Mouse (Mus musculus): ENCODE data around the gene Nup85. TPM values are rescaled to one million over a fixed set of nuclear protein-coding genes. Genes with fewer than 3 reads are reported as not detected.
"Not testable (repeated sequence)": the region's sequence is repeated elsewhere in the genome, so short reads cannot be mapped to it uniquely, and the experiment has no call there.

Nup85 gene
- polyA plus RNA-seq, 1 experiment from 2014 or later = 195 TPM

- not testable (repeated sequence) for H3K9ac ChIP-seq (ENCODE audit: low read length); ATAC-seq (ENCODE audit: low FRiP score); H3K27me3 ChIP-seq (ENCODE audit: control insufficient read depth, insufficient read depth, low read length); H3K4me2 ChIP-seq; H3K4me3 ChIP-seq (ENCODE audit: low read depth, low read length); H3K27ac ChIP-seq (ENCODE audit: low read depth, low read length); H3K9me3 ChIP-seq (ENCODE audit: control insufficient read depth, low read length); H3K4me1 ChIP-seq (ENCODE audit: control insufficient read depth, insufficient read depth, low read length)
- 89% methylated on average over 3 of the region's 3 CpGs for WGBS
- H3K36me3 ChIP-seq (ENCODE audit: control insufficient read depth, insufficient read depth, low read length) = peaks cover 32% of the 10 kb centered on the region
- peak; percentile 71 for DNase-seq (ENCODE audit: low spot score, missing footprints)
Measured at GRCm38 (mm10) chr11:115526446-115526845, 37.8 kb upstream of the Nup85 start.

- H3K9ac ChIP-seq (ENCODE audit: low read length) = peak overlapping the region; percentile 99
- peak overlapping the region; percentile 66 for H3K4me2 ChIP-seq
- H3K4me3 ChIP-seq (ENCODE audit: low read depth, low read length) = peak overlapping the region; percentile 98
- H3K36me3 ChIP-seq (ENCODE audit: control insufficient read depth, insufficient read depth, low read length) = peaks cover 19% of the 10 kb centered on the region
- DNase-seq (ENCODE audit: low spot score, missing footprints) (no peak), ATAC-seq (ENCODE audit: low FRiP score) (no peak)
- H3K9me3 ChIP-seq (ENCODE audit: control insufficient read depth, low read length) = no peaks in the 10 kb centered on the region
- H3K27ac ChIP-seq (ENCODE audit: low read depth, low read length) = peak overlapping the region; percentile 98
- H3K4me1 ChIP-seq (ENCODE audit: control insufficient read depth, insufficient read depth, low read length) = peaks cover 11% of the 10 kb centered on the region
- WGBS = 10% methylated on average over 11 of the region's 11 CpGs
- no peaks in the 10 kb centered on the region for H3K27me3 ChIP-seq (ENCODE audit: control insufficient read depth, insufficient read depth, low read length)
Measured at GRCm38 (mm10) chr11:115534759-115535371, 29.4 kb upstream of the Nup85 start.

GRCm38 (mm10) chr11:115535401-115536037, 28.7 kb upstream of the Nup85 start:
- peak overlapping the region; percentile 66 for H3K4me2 ChIP-seq
- peak overlapping the region; percentile 98 for H3K4me3 ChIP-seq (ENCODE audit: low read depth, low read length)
- ATAC-seq (ENCODE audit: low FRiP score) (peak; percentile 79), DNase-seq (ENCODE audit: low spot score, missing footprints) (peak; percentile 97)
- H3K27ac ChIP-seq (ENCODE audit: low read depth, low read length) = peak overlapping the region; percentile 98
- H3K9me3 ChIP-seq (ENCODE audit: control insufficient read depth, low read length) = no peaks in the 10 kb centered on the region
- H3K9ac ChIP-seq (ENCODE audit: low read length) = peak overlapping the region; percentile 99
- H3K27me3 ChIP-seq (ENCODE audit: control insufficient read depth, insufficient read depth, low read length) = no peaks in the 10 kb centered on the region
- under 1% methylated on average over 64 of the region's 84 CpGs for WGBS
- peaks cover 16% of the 10 kb centered on the region for H3K36me3 ChIP-seq (ENCODE audit: control insufficient read depth, insufficient read depth, low read length)
- peaks cover 11% of the 10 kb centered on the region for H3K4me1 ChIP-seq (ENCODE audit: control insufficient read depth, insufficient read depth, low read length)

- H3K9ac ChIP-seq (ENCODE audit: low read length) = peak within 1 kb of the TSS; percentile 99
- DNase-seq (ENCODE audit: low spot score, missing footprints) = peak; percentile 100
- WGBS = 2% methylated on average over 47 of the region's 70 CpGs
- H3K4me2 ChIP-seq = peak within 1 kb of the TSS; percentile 66
- peaks cover 11% of the 10 kb centered on the region for H3K4me1 ChIP-seq (ENCODE audit: control insufficient read depth, insufficient read depth, low read length)
- no peaks in the 10 kb centered on the region for H3K27me3 ChIP-seq (ENCODE audit: control insufficient read depth, insufficient read depth, low read length)
- peak within 1 kb of the TSS; percentile 98 for H3K4me3 ChIP-seq (ENCODE audit: low read depth, low read length)
- peak within 1 kb of the TSS; percentile 98 for H3K27ac ChIP-seq (ENCODE audit: low read depth, low read length)
- H3K36me3 ChIP-seq (ENCODE audit: control insufficient read depth, insufficient read depth, low read length) = peaks cover 16% of the 10 kb centered on the region
- peak; percentile 91 for ATAC-seq (ENCODE audit: low FRiP score)
- H3K9me3 ChIP-seq (ENCODE audit: control insufficient read depth, low read length) = no peaks in the 10 kb centered on the region
Measured at GRCm38 (mm10) chr11:115536038-115536681, 28.1 kb upstream of the Nup85 start, which contains the start of gene Sumo2. Sumo2 (minus strand) TSS chr11:115536276.

- WGBS = 89% methylated on average over 10 of the region's 10 CpGs
- no peaks in the 10 kb centered on the region for H3K9me3 ChIP-seq (ENCODE audit: control insufficient read depth, low read length)
- peak overlapping the region; percentile 39 for H3K4me2 ChIP-seq
- peak overlapping the region; percentile 24; the same call in 1 of the 2 replicates for H3K9ac ChIP-seq (ENCODE audit: low read length)
- peaks cover 15% of the 10 kb centered on the region for H3K36me3 ChIP-seq (ENCODE audit: control insufficient read depth, insufficient read depth, low read length)
- no peaks in the 10 kb centered on the region for H3K27me3 ChIP-seq (ENCODE audit: control insufficient read depth, insufficient read depth, low read length)
- no peak for DNase-seq (ENCODE audit: low spot score, missing footprints)
- 0 out of 2 replicates have a peak, but pooled peaks have one; percentile 8 for ATAC-seq (ENCODE audit: low FRiP score)
- no peak overlapping the region for H3K4me3 ChIP-seq (ENCODE audit: low read depth, low read length)
- peak overlapping the region; percentile 98 for H3K27ac ChIP-seq (ENCODE audit: low read depth, low read length)
- peaks cover 11% of the 10 kb centered on the region for H3K4me1 ChIP-seq (ENCODE audit: control insufficient read depth, insufficient read depth, low read length)
Measured at GRCm38 (mm10) chr11:115536856-115537568, 27.2 kb upstream of the Nup85 start.

GRCm38 (mm10) chr11:115538045-115538444, 26.2 kb upstream of the Nup85 start:
- WGBS = 53% methylated on average over 2 of the region's 2 CpGs

GRCm38 (mm10) chr11:115543571-115543970, 20.7 kb upstream of the Nup85 start:
- DNase-seq (ENCODE audit: low spot score, missing footprints) (no peak), ATAC-seq (ENCODE audit: low FRiP score) (no peak)
- Histone ChIP-seq H3K27ac (ENCODE audit: low read depth, low read length) (no peak overlapping the region), H3K9ac (ENCODE audit: low read length) (no peak overlapping the region), H3K27me3 (ENCODE audit: control insufficient read depth, insufficient read depth, low read length) (no peaks in the 10 kb centered on the region), H3K4me2 (no peak overlapping the region), H3K36me3 (ENCODE audit: control insufficient read depth, insufficient read depth, low read length) (no peaks in the 10 kb centered on the region), H3K9me3 (ENCODE audit: control insufficient read depth, low read length) (no peaks in the 10 kb centered on the region), H3K4me1 (ENCODE audit: control insufficient read depth, insufficient read depth, low read length) (no peaks in the 10 kb centered on the region), H3K4me3 (ENCODE audit: low read depth, low read length) (no peak overlapping the region)
- 82% methylated on average over 4 of the region's 4 CpGs for WGBS

More at GRCm38 (mm10) chr11:115538045-115538444, 26.2 kb upstream of the Nup85 start:
- ATAC-seq (ENCODE audit: low FRiP score) (no peak), DNase-seq (ENCODE audit: low spot score, missing footprints) (no peak)
- no peak overlapping the region for H3K4me3 ChIP-seq (ENCODE audit: low read depth, low read length)
- H3K27ac ChIP-seq (ENCODE audit: low read depth, low read length) = no peak overlapping the region
- peaks cover 6% of the 10 kb centered on the region; the same call in 1 of the 2 replicates for H3K36me3 ChIP-seq (ENCODE audit: control insufficient read depth, insufficient read depth, low read length)
- H3K4me2 ChIP-seq = no peak overlapping the region
- no peaks in the 10 kb centered on the region for H3K27me3 ChIP-seq (ENCODE audit: control insufficient read depth, insufficient read depth, low read length)
- H3K9ac ChIP-seq (ENCODE audit: low read length) = no peak overlapping the region
- peaks cover 11% of the 10 kb centered on the region for H3K4me1 ChIP-seq (ENCODE audit: control insufficient read depth, insufficient read depth, low read length)
- H3K9me3 ChIP-seq (ENCODE audit: control insufficient read depth, low read length) = no peaks in the 10 kb centered on the region

GRCm38 (mm10) chr11:115552783-115553182, 11.5 kb upstream of the Nup85 start:
- Histone ChIP-seq H3K27me3 (ENCODE audit: control insufficient read depth, insufficient read depth, low read length) (no peaks in the 10 kb centered on the region), H3K4me2 (no peak overlapping the region), H3K9me3 (ENCODE audit: control insufficient read depth, low read length) (no peaks in the 10 kb centered on the region), H3K36me3 (ENCODE audit: control insufficient read depth, insufficient read depth, low read length) (no peaks in the 10 kb centered on the region), H3K27ac (ENCODE audit: low read depth, low read length) (no peak overlapping the region), H3K4me1 (ENCODE audit: control insufficient read depth, insufficient read depth, low read length) (no peaks in the 10 kb centered on the region), H3K9ac (ENCODE audit: low read length) (no peak overlapping the region), H3K4me3 (ENCODE audit: low read depth, low read length) (no peak overlapping the region)
- 47% methylated on average over 4 of the region's 4 CpGs for WGBS
- DNase-seq (ENCODE audit: low spot score, missing footprints) (peak; percentile 69), ATAC-seq (ENCODE audit: low FRiP score) (no peak)
